Mouse (Mus musculus): ENCODE data around the gene Large2.

DNA sequence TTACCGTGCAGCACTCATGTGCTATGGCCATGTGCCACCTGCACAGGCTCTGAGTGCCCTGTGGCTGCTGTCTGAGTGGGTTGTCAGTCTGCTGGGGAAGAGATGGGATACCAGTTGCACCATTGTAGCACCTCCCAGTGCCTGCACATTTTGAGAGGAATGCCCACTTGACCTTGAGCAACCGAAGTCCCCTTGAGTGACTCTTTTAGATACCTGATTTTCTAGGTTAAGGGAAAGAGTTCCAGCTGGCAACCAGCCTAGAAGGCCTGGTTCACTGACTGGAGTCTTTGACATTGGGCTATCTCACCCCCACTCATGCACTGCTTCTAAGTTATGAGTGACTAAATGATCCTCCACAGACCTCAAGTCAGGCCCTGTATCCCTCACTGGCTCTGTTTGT is 15.4 kb downstream of the Large2 start:
- TF ChIP-seq CTCF (IDR thresholded peaks at IDR 0.05; ENCODE audit: low read depth) (no peak), EP300 (IDR thresholded peaks at IDR 0.05; ENCODE audit: low read depth) (no peak)

Measured in heart, postnatal 0 days (tissue).